Mouse (Mus musculus) B cell, adult 67 days (primary cell): ENCODE data around the gene Tmem40. TPM values are rescaled to one million over a fixed set of nuclear protein-coding genes. Genes with fewer than 3 reads are reported as not detected.

Source experiments
- total RNA-seq, 2 experiments: library from RNA; stranded (reverse); gene quantifications; 4 replicates each; pipeline ENCODE4 v1.2.4; 2023

The Tmem40 gene
- total RNA-seq = not detected

GRCm38 (mm10) chr6:115761995-115762756 is at the start of gene Tmem40:
TSS of gene Tmem40 (minus strand) at chr6:115762410.

GRCm38 (mm10) chr6:115808488-115809231 is 46.5 kb upstream of the Tmem40 start, which contains the start of gene Rpl32:
TSS of gene Rpl32 (minus strand) at chr6:115808747.

GRCm38 (mm10) chr6:115774501-115774921 is 12.3 kb upstream of the Tmem40 start, which contains the start of gene Cand2:
TSS of gene Cand2 (plus strand) at chr6:115774538.

Other genes with a start within 250 kb of the Tmem40 start
- 1 to 10 TPM; 7.0 to 9.0 TPM for gene Tsen2, start 217.7 kb downstream of the Tmem40 start, total RNA-seq
- gene Mkrn2os, start 169.8 kb downstream of the Tmem40 start, total RNA-seq = not detected
- gene Mkrn2, start 160.5 kb downstream of the Tmem40 start, total RNA-seq = 10 to 100 TPM; 29.8 to 36.8 TPM
- 100 to 1,000 TPM; 152 to 173 TPM for gene Raf1, start 85.8 kb downstream of the Tmem40 start, total RNA-seq
- 1 to 10 TPM; 5.0 to 6.8 TPM for gene Cand2, start 12.1 kb upstream of the Tmem40 start, total RNA-seq
- 1,000 to 10,000 TPM; 2,409 to 2,423 TPM for gene Rpl32, start 46.3 kb upstream of the Tmem40 start, total RNA-seq
- gene Efcab12, start 76.0 kb upstream of the Tmem40 start, total RNA-seq = not detected
- gene Mbd4, start 91.0 kb upstream of the Tmem40 start, total RNA-seq = 10 to 100 TPM; 24.9 to 28.8 TPM
- 1 to 10 TPM; 2.4 to 7.5 TPM for gene Ift122, start 91.1 kb upstream of the Tmem40 start, total RNA-seq
- gene Rho, start 169.3 kb upstream of the Tmem40 start, total RNA-seq = under 1 TPM in 1 of 2 experiments, not detected in 1; 0.89 TPM
- not detected for gene H1foo, start 182.5 kb upstream of the Tmem40 start, total RNA-seq
- 10 to 100 TPM; 44.3 to 61.6 TPM for gene Plxnd1, start 232.6 kb upstream of the Tmem40 start, total RNA-seq